Mouse (Mus musculus) megakaryocyte, embryonic 14.5 days (primary cell): ENCODE data around the gene Hvcn1.

Experiments used
- FLI1 ChIP-seq: IDR thresholded peaks from 2 replicates; pipeline ENCODE4 v1.6.1; 2012; ENCODE audit warnings: low read length, inconsistent platforms, mixed read lengths
- GATA1 ChIP-seq: IDR thresholded peaks from 3 replicates; pipeline ENCODE4 v1.6.1; 2012; ENCODE audit warnings: mixed read lengths, low read length, inconsistent platforms, borderline replicate concordance

DNA sequence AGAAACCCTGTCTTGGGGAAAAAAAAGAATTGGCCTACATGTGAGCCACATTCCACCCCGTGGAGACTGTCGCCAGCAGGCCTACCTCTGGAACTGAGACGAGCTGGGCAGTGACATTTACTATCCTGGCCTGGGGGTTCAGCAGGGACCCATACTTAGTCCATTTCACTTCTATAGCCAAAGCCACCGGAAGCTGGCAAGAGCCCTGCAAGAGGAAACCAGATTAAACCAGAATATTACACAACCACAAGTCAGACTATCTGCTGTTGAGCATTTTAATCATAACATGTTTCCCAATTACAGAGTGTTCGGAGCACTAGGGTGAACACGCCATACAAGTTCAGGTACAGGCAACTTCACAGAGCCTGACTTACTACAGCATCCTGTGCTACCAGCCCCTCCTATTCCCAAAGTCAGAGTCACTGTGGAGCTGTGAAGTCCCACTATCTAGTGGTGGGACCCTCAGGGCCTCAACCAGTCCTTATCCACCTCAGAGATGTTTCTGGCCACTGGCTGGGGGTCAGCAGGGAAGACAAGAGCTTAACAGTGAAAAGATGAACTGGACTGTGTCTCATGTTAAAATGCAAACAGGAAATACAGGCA is 36.0 kb downstream of the Hvcn1 start:
- TF ChIP-seq GATA1 (no peak), FLI1 (no peak)
